Comparison of ENCODE assay signal across 23 mouse cellular contexts in the genomic region with DNA sequence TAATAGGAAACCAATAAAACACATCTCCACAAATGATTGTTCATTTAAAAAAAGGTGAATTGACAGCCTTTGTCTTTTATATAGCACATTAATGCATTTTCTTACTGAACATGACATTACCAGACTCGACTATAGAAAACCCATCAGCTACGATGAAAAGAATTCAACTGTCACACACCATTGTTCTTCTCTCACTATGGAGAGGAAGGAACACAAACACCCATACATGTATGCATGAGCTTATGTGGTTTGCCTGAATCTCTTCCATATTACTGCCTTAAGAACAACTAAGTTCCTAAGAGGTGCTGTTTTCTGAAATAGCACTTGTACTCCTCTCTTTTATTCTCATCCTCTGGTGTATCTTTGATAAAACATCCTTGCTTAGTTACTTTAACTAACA. TPM values are rescaled to one million over a fixed set of nuclear protein-coding genes. Genes with fewer than 3 reads are reported as not detected.
"Had no signal": no experiment of that assay in that cellular context is flagged by ENCODE, and none has a peak within 500 bp of the region (broad histone marks: within the 10 kb centered on the region; RNA-seq: fewer than 3 reads in every experiment).

No protein-coding gene starts in this region.

- H3K9me3 ChIP-seq: midbrain, embryonic 10.5 days; midbrain, embryonic 12.5 days; neural tube, embryonic 13.5 days; neural tube, embryonic 15.5 days had no signal

- ATAC-seq: midbrain, embryonic 16.5 days had no signal

- H3K9ac ChIP-seq: lung, embryonic 14.5 days; midbrain, embryonic 12.5 days; neural tube, embryonic 13.5 days; neural tube, embryonic 15.5 days had no signal

- H3K36me3 ChIP-seq: midbrain, embryonic 10.5 days; midbrain, embryonic 12.5 days; neural tube, embryonic 13.5 days; neural tube, embryonic 15.5 days had no signal

- H3K27me3 ChIP-seq: midbrain, embryonic 12.5 days; neural tube, embryonic 13.5 days; neural tube, embryonic 15.5 days had no signal

- H3K27ac ChIP-seq: midbrain, embryonic 10.5 days; midbrain, embryonic 12.5 days; neural tube, embryonic 13.5 days; neural tube, embryonic 15.5 days had no signal

- H3K4me2 ChIP-seq: lung, embryonic 14.5 days; midbrain, embryonic 12.5 days; neural tube, embryonic 13.5 days; neural tube, embryonic 15.5 days had no signal

- H3K4me1 ChIP-seq: midbrain, embryonic 10.5 days; midbrain, embryonic 12.5 days; neural tube, embryonic 13.5 days; neural tube, embryonic 15.5 days had no signal

- DNase-seq: lung, adult 18-20 months; lung, embryonic 14.5 days; lung, postnatal 10 days; lung, postnatal 4 days; midbrain, embryonic 14.5 days; retina, postnatal 1 day; right cerebral cortex, adult 18-20 months; right cerebral cortex, postnatal 25 days; right cerebral cortex, postnatal 4 days; spleen, adult 18-20 months; thymus, adult 18-20 months; thymus, postnatal 25 days; thymus, postnatal 4 days had no signal

- H3K4me3 ChIP-seq: midbrain, embryonic 10.5 days; midbrain, embryonic 12.5 days; myocyte; neural tube, embryonic 13.5 days; neural tube, embryonic 15.5 days had no signal

RNA-seq across cellular contexts. Expression of gene Muc15, which starts 38.3 kb away (rescaled TPM):
- polyA plus RNA-seq: lung, embryonic 14.5 days; lung, embryonic 16.5 days; midbrain, embryonic 12.5 days; midbrain, embryonic 14.5 days; myocyte; neural tube, embryonic 11.5 days; neural tube, embryonic 13.5 days; small intestine, adult 2 months; stomach, embryonic 14.5 days had no signal
